Mouse (Mus musculus): ENCODE measurements at regions not wholly inside any gene's neighbourhood (a gene's known extent, or its start where the extent isn't known, plus 50 kb on each side); places are given as distances from the start of the nearest gene placed in this dataset.
A peak's percentile ranks its signal among the peaks of the same experiment; 100 is the strongest.
"Not testable (repeated sequence)": the region's sequence is repeated elsewhere in the genome, so short reads cannot be mapped to it uniquely, and the experiment has no call there.

- DNase-seq: no peak
Measured at GRCm38 (mm10) chr6:50822236-50823151, 168.3 kb upstream of the Npvf start.

- no peak for DNase-seq
Measured at GRCm38 (mm10) chr6:50823220-50823910, 169.1 kb upstream of the Npvf start.

DNA sequence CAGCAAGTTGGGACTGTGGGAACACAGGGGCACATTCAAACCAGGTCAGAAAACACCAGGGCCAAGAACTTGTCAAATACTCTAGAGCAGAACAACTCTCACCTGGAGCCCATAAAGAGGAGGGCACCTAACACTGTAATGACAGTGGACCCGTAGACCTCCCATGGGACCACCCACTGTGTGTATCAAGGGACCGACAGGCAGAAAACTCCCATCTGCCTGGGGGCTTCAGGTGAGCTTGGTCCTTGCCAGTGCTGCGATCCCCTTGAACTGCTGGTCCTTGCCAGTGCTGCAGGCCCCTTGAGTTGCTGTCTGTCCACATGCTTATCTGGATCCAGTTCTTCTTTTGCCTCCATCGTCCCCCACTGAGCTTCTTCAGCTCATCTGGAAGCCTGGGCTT, 170.2 kb upstream of the Npvf start:
- no peak for DNase-seq

GRCm38 (mm10) chr6:50831725-50832124, 177.5 kb upstream of the Npvf start:
- no peak for DNase-seq

DNA sequence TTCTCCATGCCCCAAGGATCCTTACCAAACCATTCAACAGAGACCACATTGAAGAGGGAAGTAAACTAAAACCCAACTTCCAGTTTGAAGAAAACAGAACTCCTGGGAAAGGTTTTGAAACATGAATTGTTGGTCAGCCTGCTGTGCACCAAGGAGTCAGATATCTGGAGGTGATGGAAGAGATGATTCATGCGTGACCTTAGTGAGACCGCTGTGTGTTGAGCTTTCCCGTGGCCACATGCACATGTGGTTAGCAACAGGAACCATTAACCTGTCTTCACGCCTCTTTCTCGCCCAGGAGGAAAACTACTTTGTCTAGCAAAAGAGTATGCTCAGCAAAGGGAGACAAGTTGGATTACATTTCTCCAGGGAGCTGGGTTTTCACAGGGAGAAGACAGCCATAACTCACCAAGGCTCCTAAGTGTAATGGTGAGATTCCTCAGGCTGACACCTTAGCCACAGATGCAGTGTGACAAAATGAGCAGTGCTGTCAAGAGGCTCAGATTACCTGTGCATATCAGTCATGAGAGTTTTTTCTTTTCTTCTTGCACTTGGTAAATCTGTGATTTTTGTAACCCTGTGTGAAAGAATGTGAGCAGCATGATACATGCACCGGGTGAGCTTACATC, 181.9 kb upstream of the Npvf start:
- no peak for DNase-seq

DNA sequence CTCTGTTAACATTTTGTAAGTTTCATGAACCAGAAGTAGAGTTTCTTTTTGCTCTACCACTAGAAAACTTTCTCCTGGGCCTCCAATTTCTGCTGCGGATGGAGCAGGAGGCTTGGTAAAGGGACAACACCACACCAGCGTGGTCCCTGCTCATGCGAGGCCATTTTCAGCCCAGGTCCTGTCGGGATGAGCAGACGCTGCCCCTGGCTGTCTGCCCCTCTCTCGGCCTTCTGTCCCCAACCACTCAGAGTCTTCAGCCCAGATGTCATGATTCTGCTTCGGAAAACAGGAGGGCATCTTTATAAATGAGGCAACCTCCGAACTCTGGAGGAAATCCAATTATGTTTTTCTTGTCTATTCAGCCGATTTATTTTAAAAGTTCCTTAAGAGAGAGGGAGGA, 186.6 kb upstream of the Npvf start:
- no peak for DNase-seq

- DNase-seq: not testable (repeated sequence)
Measured at GRCm38 (mm10) chr6:50845246-50845645, 191.0 kb upstream of the Npvf start.

- no peak for DNase-seq
Measured at GRCm38 (mm10) chr6:50846740-50847516, 192.7 kb upstream of the Npvf start.

GRCm38 (mm10) chr6:50847548-50847947, 193.3 kb upstream of the Npvf start:
- DNase-seq: no peak

DNA sequence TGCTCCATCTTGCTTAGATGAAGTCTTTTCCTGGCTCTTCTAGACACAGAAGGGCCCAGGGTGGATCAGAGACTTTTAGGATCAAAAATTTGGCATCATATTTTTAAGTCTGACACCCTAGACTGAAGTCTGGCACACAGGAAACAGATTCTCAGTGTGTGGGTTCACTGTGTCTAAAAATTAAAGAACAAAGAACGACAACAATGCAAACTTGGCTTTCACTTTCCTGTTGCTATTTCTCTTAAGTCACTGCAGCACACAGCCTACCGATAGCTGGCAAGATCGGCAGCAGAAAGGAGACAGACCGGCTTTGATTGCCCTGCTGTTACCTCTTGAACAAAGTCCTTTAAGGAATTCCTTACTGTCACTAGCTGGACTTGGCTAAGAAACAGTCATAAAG, 204.9 kb upstream of the Npvf start:
- DNase-seq: no peak

DNA sequence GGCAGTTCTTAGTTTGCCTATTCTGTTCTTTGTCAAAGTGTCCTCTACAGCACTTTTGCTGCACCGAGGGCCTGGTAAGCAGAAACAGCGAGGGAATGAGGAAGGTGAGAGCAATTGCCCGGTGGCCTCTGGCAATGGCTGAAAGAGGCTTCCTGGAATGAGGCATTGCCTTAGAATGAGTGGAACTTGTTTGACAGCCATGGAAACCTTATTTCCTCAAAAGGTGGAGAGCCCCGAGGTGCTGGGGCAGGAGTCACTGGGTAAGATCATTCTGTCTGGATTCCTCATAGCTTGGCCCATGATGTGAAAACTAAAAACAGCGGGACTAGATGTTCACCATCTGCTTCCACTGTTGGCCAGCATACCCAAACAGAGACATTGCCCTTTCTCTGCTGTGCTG, 223.8 kb upstream of the Npvf start:
- no peak for DNase-seq

DNA sequence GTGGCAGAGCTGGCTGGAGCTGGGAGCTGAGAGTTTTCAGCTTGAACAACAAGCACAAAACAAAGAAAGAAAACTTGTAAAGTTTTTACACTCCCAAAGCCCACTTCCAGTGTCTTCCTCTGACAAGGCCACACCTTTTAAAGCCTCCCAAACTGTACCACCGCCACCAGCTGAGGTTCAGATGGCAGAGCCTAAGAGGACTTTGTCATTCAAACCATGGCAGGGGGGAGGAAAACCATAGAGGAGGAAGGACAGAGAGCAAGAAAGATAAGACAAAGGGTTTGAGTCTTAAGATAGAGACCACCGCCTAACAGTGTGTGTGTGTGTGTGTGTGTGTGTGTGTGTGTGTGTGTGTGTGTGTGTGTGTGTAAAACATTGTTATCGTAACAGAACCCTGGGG, 228.1 kb upstream of the Npvf start:
- DNase-seq: no peak

DNA sequence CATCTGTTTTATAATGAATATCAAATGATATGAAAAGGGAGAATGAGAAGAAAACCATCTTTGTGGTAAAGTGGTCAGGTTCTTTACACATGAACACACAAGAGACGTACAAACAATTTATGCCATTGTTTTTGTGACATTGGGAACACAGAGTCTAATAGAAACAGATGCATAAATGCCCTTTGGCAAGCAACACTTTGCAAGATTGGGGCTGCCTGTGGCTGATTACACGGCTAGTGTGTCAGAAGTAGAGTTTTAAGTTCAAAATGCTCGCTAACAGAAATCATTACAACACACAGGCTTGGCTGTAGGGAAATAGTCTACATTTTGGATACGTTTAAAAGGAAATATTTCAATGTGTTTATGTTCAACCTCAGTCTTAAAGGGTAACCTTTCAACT, 228.5 kb upstream of the Npvf start:
- DNase-seq: no peak

- no peak for DNase-seq
Measured at GRCm38 (mm10) chr6:50885031-50885430, 230.8 kb upstream of the Npvf start.

- no peak for DNase-seq
Measured at GRCm38 (mm10) chr6:50885771-50886360, 231.6 kb upstream of the Npvf start.

DNA sequence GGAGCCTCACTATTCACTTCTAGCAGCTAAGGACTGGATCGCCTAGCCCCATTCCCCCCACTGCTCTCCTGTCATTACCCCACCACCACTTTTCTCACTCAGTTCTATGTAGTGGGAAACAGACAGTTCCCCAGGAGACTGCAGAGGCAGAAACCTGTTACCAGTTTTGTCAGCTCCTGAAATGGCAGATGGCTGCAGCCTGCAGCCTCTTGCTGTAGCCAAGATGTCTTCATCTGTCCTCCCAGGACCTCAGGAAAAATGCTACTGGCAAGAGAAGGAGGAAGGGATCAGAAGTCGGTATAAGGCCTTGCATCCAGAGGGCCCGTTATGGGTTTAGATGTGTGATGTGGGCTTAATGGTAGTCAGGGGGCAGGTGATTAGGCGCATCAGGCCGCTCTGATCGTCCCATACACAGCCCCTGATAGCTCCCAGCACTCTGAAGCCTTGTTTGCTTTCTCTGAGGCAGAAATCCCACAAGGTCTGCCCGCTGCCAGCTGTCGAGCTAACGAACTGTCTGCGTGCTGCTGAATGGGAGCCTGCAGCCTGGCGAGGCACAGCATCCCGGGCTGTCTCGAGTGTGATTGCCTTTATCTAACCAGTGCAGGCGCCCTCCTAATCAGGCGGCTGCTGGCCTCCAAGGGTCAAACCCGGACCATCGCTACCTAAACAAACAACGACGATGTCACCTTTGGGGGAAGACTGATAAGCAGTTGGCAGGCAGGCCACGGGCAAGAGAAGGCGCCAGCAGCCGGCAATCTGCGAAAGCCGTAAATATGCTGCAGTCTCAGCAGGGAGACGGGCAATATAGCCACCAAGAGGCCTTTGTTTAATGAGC, 236.3 kb upstream of the Npvf start:
- peak; percentile 35 for DNase-seq

DNA sequence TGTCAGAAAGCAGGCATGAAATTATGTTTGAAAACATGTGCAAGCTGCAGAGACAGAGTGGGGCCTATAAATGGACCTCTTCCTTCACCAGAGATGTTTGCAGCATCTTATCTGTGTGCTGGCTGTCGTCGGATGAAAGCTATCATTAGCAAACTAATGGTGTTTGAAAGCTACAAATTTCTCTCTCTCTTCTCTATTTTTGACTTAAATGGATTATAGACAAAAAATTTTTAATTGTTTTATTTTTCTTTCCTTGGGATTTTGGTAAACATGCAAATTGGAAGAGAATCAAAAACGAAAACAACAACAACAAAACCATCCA, 236.9 kb upstream of the Npvf start:
- DNase-seq: no peak

DNA sequence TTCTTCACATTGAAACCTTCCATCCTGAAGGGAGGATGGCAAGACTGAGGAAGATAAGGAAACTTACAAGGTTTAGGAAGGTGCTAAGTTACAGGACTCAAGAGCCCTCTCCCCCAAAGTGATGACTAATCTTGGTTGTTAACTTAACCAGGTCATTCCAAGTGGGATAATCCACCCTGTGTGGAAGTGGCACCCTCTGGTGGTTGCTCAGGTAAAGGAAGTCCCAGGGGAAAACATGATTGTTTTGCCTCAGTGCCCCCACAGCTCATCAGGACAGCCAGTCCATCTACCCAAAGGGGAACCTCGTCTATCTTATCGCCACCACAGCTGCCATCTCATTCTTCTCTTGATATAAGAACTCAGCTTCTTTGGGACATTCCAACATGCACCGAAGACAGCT, 244.6 kb upstream of the Npvf start:
- DNase-seq: no peak

DNA sequence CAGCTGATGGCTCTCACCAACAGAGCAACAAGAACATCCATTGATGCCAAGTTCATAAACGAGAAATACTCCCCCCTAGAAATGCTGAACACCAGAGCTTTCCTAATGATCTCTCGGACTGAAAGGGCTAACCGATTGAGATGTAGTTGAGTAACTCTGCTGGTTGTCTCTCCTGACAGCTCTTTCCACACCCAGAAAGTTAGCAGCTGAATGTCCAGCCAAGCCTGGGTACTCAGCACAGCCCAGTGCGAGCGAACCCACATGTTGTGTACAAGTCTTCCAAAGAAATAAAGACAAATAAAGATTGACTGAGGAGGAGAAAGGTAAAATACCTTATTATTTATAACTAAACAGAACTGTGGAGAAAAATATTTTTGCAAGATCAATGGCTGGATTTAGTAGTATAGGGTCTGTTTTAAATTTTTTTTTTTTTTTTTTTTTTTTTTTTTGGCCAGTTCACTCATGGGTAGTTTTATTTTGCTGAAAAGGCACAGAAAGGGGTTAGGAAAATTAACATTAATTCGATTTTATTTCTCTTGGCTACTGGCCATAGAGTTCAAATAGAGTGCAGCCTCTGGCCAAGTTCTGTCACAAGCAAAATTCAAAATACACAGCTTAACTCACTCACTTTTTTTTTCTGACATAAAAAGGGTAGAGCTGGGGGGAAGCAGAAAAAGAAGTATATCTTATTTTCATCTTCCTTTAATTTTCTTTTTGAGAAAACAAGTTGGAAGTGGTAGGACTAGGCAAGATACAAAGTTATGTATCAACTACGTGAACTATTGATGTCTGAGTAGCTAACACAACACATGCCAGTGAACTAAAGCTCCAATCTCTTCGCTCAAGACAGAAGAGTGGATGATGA, 261.2 kb upstream of the Npvf start:
- no peak for DNase-seq

DNA sequence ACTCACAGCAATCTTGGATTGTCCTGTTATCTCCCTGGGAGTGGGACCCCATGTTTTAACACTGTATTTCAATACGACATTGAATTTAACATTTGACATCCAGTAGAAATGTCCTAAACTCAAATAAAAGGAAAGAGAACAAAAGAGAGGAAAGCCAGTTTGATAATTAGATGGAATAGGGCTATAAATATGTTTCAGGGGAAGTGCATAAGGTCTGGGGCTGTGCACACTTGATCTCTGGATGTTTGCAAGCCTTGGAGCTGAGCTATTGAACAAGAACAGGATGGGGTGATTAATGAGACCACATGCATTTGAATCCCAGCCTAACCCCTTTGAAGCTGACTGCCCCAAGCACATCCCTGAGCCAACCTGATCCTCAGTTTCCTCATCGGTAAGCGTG, 264.0 kb upstream of the Npvf start:
- DNase-seq: no peak

GRCm38 (mm10) chr6:50922235-50922634, 268.0 kb upstream of the Npvf start:
- no peak for DNase-seq
